Mouse (Mus musculus): ENCODE results near the gene Gm12253.

Gene Gm12253

GRCm38 (mm10) chr11:58432259-58432658 lies at the start of gene Gm12253:
Gm12253 (plus strand) TSS chr11:58432559.
- no peak for DNase-seq (ENCODE audit: low spot score)

- no peak for DNase-seq (ENCODE audit: low spot score)
These were observed 32.2 kb upstream of the Gm12253 start for GRCm38 (mm10) chr11:58399985-58400645.

GRCm38 (mm10) chr11:58400655-58401054 lies 31.7 kb upstream of the Gm12253 start:
- DNase-seq (ENCODE audit: low spot score): no peak

GRCm38 (mm10) chr11:58408066-58408465 lies 24.3 kb upstream of the Gm12253 start:
- peak; percentile 14 for DNase-seq (ENCODE audit: low spot score)

GRCm38 (mm10) chr11:58418336-58418735 lies 14.0 kb upstream of the Gm12253 start:
- no peak for DNase-seq (ENCODE audit: low spot score)

- no peak for DNase-seq (ENCODE audit: low spot score)
These were observed 11.5 kb upstream of the Gm12253 start, which contains the start of gene 1810065E05Rik for GRCm38 (mm10) chr11:58420815-58421214. 1810065E05Rik (plus strand) TSS chr11:58421111.

- no peak for DNase-seq (ENCODE audit: low spot score)
These were observed 5.5 kb downstream of the Gm12253 start for GRCm38 (mm10) chr11:58437866-58438265.

- no peak for DNase-seq (ENCODE audit: low spot score)
These were observed 20.4 kb downstream of the Gm12253 start, which contains the start of gene Lypd9 for GRCm38 (mm10) chr11:58452759-58453158. Lypd9 (minus strand) TSS chr11:58452923.

GRCm38 (mm10) chr11:58453592-58453991 lies 21.2 kb downstream of the Gm12253 start:
- DNase-seq (ENCODE audit: low spot score): no peak

- no peak for DNase-seq (ENCODE audit: low spot score)
These were observed 29.8 kb downstream of the Gm12253 start, which contains the start of gene Olfr30 for GRCm38 (mm10) chr11:58462170-58462569. Olfr30 (minus strand) TSS chr11:58462270.

All from adipocyte (in vitro differentiated cells).